Mouse (Mus musculus) adrenal gland, postnatal 10 days (tissue): ENCODE data around the gene Zbtb18. TPM values are rescaled to one million over a fixed set of nuclear protein-coding genes. Genes with fewer than 3 reads are reported as not detected.
A peak's percentile ranks its signal among the peaks of the same experiment; 100 is the strongest.
"Not testable (repeated sequence)": the region's sequence is repeated elsewhere in the genome, so short reads cannot be mapped to it uniquely, and the experiment has no call there.

Experiments used
- DNase-seq: peaks from one replicate; pipeline ENCODE4 v3.0.0; 2021; ENCODE audit warnings: mixed read lengths
- total RNA-seq, 2 experiments: library from RNA; stranded (reverse); gene quantifications; 2 replicates each; pipeline ENCODE4 v1.2.3; 2021

Gene Zbtb18
- total RNA-seq, 2 experiments from 2014 or later: 27.9 to 38.6 TPM

DNA sequence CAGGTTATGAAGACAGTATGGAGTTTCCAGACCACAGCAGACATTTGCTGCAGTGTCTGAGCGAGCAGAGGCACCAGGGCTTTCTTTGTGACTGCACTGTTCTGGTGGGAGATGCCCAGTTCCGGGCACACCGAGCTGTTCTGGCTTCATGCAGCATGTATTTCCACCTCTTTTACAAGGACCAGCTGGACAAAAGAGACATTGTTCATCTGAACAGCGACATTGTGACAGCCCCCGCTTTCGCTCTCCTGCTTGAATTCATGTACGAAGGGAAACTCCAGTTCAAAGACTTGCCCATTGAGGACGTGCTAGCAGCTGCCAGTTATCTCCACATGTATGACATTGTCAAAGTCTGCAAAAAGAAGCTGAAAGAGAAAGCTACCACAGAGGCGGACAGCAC, 4.9 kb downstream of the Zbtb18 start:
- no peak for DNase-seq

DNA sequence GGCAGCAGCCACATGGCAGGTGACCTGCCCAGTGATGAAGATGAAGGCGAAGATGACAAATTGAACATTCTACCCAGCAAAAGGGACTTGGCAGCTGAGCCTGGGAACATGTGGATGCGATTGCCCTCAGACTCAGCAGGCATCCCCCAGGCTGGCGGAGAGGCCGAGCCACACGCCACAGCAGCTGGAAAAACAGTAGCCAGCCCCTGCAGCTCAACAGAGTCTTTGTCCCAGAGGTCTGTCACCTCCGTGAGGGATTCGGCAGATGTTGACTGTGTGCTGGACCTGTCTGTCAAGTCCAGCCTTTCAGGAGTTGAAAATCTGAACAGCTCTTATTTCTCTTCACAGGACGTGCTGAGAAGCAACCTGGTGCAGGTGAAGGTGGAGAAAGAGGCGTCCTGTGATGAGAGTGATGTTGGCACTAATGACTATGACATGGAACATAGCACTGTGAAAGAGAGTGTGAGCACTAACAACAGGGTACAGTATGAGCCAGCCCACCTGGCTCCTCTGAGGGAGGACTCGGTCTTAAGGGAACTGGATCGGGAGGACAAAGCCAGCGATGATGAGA, 5.5 kb downstream of the Zbtb18 start:
- DNase-seq: no peak

GRCm38 (mm10) chr1:177448121-177448561, 6.0 kb downstream of the Zbtb18 start:
- DNase-seq: no peak

DNA sequence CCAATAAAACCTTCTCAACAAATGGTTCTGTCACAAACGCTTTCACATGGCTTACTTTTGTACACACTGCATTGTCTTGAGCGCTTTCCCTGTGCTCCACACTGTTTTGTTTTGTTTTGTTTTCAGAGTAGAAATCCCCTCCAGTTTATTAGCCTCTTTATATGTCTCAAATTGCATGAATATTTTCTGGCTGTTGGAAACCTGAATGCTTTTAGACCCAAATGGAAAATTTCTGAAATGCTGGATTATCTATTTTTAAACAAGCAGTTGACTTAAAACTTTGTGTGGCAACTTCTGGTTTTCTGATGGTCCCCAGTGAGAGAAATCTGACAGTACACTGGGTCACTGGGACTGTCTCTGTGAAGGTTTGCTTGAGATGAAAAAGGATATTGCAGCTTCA, 6.8 kb downstream of the Zbtb18 start:
- DNase-seq: no peak

DNA sequence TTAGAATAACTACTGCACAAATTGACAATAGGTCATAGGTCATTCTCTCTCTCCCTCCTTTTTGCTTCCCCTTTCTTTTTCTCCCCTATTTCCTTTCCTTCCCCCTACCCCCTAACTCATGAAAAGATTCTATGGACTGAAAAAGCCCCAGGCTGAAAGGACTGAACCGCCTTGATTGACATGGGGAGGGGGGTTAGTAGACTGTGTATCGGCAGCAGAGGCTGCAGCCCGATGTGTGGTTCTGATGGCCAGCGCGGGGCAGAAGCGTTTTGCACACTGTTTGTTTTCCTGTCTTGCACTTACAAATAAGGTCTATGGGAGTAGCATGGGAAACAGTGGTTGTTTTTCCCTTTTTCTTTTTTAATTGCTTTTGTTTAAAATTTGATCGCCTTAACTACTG, 7.7 kb downstream of the Zbtb18 start:
- not testable (repeated sequence) for DNase-seq

DNA sequence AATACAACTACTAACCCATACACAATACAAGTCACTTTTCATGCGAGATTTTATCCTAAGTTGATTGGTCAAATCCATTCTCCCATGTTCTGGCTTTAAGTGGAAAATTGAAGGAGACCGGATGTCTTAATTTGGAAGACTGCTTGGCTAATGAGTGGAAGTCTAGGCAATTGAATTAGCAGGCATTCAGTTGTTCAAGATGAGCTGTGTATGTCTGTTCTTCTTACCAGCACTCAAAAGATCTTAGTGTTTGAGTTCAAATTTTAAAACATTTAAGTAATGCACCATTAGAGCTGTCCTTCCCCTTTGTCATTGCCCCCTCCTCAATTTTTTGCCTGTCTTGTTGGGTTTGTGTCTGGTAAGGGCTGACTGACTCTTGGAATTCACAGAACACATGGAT, 8.9 kb downstream of the Zbtb18 start:
- DNase-seq: no peak

DNA sequence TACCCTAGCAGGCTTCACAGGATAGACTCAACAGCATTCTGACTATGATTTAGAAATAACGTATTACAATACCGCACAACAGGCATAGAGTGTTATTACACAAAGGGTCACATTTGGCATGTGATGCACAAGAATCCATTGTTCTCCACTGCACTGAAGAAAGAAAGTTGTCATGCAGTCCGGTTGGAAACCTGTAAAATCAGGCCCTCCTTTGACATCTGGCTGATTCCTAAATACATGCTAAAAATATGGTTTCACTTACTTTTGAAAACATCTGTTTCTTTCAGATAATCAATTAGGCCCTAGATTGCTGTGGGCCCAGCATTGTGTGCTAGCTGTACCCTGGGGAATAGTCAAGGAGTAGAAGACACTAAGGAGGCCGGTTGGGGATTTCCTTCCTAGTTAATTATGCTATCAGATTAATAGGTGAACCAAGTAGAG, 9.9 kb downstream of the Zbtb18 start:
- DNase-seq: no peak

DNA sequence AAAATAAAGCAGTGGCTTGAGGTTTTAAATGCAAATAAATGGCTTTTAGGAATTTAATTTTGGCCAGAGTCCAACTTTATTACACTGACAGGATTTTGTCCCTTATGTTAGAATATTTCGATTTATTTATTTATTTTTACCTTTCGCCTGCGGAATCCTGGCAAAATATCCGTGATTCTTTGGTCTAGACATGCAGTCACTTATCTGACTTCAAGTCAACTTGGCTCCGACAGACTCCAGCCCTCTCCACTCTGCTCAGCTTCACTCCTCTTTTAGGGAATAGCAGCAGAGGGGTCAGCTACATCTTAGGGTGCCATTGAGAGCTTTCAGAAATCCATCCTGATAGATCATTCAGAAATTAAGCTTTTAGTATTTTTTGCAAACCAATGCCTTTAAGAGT, 10.8 kb downstream of the Zbtb18 start:
- no peak for DNase-seq

DNA sequence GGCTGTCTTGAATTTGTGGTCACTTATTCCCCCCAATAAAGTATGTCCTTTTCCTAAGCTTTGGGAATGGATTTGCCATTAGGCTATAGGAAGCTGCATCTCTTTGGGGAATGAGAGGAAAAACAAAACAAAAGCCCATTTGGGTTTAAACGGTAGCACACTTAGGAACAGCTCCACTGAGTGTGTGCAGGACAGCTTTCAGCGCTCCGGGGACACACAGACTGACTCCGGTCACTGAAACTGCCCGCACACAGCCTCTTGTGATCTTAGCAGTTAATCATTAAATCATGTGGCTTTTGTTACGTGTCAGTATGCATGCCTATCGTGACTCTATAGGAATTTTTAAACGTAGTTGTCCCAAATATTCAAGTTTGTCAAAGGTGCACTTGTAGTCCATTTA, 11.7 kb downstream of the Zbtb18 start:
- no peak for DNase-seq

DNA sequence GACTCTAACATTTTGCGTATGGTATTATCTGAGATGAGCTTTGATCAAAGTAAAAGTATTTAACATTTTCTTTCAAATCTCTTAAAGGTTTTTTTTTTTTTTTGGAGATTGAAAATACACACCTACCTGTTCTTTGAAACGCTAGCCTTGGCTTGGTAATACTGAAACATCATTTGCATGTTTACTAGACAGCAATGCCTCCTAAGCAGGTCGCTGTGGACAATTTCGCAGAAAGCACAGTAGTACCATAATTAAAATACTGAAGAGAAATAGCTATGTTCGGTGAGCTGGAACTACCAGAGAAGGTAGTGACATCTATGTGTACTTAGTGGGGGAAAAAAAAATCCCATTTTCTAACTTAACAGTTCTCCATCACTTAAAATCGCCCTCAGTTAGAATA, 12.3 kb downstream of the Zbtb18 start:
- DNase-seq: no peak

DNA sequence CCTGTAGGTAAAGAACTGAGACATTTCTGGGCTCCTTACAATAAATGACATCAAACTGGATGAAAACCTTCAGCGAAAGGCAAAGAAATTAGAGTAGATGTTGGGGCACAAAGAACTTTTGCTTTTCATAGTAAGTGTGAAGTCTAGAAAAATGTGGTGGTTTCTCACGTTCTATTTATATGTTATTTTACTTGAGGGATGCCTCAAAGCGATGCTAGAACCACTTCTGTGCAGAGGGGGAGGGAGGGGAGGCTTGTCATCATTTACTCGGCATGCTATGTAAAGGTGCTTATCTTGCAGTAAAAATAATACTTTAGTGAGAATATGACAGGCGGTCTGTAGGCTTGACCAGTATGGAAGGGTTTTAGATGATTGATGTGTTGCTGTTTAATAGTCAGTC, 13.3 kb downstream of the Zbtb18 start:
- no peak for DNase-seq

DNA sequence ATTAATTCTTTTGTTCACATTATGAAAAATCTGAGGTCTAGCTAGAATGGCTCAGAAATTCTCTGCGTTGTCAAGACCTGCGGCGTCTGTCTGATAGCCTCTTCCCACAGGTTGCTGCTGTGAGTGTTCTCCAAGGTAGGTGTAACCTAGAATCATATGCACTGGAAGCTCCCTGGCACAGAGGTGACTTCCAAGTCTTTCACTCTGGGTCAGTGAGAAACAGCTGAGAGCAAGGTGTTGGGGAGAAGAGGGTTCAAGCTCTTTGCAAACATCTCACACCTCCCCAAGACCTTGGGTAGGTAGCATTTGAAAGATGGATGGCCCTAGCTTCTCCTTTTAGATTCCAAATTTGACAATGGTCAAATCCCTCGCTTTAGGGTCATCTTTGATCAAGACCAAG, 14.1 kb downstream of the Zbtb18 start:
- no peak for DNase-seq

GRCm38 (mm10) chr1:177456772-177457171, 14.6 kb downstream of the Zbtb18 start:
- DNase-seq: no peak

GRCm38 (mm10) chr1:177457981-177458380, 15.8 kb downstream of the Zbtb18 start:
- DNase-seq: no peak

DNA sequence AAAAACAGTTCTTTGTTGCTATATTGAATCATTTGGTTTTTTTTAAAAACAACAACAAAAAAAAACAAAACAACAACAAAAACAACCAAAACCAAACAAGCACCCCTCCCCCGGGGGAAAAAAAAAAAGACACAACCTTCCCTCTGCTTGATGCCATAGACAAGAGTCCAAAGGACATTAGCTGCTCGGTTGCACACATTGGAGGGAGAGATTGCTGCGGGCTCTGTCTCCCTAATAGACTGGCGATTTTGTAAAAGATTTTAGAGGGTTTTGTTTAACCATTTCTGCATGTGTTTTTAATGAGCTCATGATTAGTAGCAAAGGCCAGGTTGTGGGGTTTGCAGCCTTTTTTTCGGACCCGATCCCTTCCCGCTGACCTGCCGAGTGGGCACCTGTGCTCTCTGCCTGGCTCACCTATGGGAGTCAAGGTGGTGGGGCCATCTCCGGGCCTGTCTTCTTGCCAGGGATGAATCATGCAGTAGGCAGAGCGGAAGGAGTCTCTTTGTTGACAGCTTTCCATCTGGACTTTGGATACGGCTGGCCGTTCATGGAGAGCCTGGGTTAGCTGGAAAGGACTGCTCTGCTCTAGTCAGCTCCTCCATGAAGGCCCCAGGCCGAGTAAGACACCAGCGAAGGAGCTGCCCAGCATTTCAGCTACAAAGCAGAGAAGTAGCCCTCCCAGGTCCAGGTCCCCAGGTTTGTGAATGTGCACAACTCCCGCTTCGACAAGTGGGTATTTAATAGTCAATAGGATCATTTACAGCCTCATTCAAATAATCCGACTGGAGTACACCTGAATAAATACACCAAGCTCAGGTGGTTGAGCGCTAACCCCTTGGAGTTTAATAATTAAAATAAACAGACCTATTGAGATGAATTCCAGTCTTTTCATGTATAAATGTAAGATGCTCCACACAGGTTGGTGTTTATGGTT, 16.6 kb downstream of the Zbtb18 start:
- no peak for DNase-seq

- no peak for DNase-seq
These were observed 17.4 kb downstream of the Zbtb18 start for GRCm38 (mm10) chr1:177459536-177459935.

- no peak for DNase-seq
These were observed 25.0 kb downstream of the Zbtb18 start for GRCm38 (mm10) chr1:177467150-177467549.

GRCm38 (mm10) chr1:177468436-177468835, 26.3 kb downstream of the Zbtb18 start:
- no peak for DNase-seq

GRCm38 (mm10) chr1:177470091-177470490, 27.9 kb downstream of the Zbtb18 start:
- peak; percentile 13 for DNase-seq

DNA sequence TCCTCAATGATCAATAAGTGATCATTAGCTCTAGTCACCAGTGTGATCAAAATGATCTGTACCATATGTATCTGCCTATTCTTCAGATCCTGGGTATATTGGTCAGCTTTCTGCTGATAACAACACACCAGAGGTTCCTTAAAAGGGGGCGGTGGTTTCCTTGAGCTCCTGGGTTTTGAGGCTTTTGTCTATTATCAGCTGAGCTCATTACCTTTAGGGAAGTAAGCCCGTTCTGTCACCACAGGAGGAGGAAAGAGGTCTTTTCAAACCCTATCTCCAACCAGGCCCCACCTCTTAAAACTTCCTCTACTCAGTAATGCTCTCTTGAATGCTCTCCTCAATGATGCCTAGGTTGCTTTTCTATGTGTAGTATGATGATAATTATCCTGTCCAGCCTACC, 28.8 kb downstream of the Zbtb18 start:
- DNase-seq: no peak

DNA sequence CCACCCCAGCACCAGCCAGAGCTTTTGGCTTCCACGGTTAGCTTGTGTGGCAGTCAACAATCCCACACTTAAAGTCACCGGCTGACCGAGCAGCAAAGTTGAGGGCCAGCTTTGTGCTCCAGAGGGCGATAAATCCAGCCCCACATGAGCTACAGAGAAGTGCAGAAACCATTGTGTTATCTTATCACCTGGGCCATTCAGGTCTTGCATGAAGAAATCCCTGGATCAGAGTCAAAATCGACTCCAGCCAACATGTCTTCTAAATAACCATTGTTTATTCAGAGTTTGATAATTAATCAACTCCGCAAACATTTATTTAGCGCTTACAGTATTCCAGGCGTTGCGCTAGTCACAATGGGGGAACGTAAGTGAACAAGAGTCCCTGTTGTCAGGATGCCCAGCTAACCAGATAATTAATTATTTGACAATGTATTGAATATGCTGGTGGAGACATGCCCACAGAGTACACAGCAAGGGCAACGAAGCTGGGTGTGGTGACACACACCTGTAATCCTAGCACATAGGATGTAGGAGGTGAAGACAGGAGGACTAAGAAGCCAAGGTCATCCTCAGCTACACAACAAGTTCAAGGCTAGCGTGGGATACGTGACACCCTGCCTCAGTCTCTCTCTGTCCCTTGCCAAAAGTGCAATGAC, 33.5 kb downstream of the Zbtb18 start:
- no peak for DNase-seq

GRCm38 (mm10) chr1:177478578-177478977, 36.4 kb downstream of the Zbtb18 start:
- no peak for DNase-seq

DNA sequence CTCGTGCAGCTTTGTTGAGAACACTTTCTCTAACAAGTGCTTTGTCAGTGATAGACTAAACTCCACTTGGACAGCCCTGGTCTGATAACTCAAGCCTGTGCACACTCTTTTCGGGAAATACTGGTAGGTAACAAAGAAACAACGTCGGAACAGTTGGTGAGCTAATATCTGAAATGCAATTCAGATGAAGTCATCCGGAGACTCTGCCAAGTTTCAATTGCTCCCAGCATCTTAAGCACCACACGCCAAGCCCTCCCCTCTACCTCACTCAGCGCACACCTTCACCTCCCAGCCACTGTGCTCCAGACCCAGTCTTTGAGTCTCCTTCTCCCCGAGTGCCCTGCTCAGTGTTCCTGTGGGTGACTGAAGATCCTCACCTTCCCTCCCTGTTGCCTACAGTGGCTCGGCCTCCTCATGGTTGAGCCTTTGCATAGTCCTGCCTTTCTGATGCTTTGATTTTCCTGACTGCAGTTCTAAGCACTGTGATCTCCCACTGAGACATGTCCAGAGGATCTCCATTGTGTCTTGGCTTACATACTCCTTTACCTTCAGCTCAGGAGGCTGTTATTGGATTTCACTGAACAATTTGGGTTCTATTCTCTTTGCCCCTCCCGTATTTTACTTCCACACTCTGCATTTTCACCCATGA, 37.3 kb downstream of the Zbtb18 start:
- DNase-seq: no peak
